Mouse (Mus musculus) mature B cell (primary cell): ENCODE data around the gene Msx3.

Experiments
- in situ Hi-C: fragments of 300-500 bp; cut with MboI; formaldehyde crosslinking; loops from 2 replicates; pipeline ENCODE4 v1.14.3; 2019

Msx3 gene

DNA sequence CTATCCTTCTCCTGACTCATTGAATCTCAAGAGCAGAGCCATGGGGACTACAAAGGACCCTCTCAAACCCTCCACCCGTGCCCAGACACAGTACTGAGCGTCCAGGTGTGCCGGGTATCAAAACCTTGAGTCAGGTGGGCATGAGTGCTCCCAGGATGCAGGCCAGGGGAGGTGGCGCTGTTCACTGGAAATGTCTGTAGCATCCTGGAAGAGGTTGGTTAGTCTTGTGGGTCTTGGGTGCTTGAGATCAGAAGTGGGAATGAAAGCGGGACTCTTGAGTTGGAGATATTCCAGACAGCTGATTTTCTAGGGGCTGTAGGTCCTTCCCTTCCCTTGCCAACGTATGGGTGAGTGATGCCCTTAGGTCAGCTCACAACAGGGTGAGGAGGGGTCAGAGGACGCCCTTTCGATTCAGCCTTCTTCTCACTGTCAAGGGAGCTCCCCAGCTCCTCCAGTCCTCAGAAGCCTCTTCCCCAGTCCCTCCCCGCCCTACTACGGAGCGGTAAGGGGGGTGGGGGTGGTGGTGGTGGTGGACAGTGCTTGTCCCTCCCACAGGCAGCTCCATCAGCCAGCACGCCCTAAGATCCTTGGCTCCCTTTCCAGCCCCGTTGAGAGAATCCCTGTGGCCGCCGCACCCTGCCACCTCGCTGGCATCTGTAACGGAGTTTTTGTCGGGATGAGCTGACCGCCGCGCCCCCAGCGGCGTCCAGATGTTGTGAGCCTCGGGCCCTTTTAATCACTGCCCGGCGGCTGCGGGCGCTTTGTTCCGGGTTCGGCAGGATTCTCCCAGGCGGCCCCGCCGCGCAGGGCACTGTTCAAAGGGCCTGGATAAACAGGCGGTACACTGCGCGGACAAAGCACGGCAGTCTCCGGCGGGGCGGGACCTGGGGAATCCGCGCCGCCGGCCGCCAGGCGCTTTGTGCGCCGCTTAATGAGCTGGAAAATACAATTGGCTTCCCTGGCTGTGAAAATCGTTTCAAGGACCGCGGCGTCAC lies 8.8 kb upstream of the Msx3 start:
- in situ Hi-C loops: no loop called here

DNA sequence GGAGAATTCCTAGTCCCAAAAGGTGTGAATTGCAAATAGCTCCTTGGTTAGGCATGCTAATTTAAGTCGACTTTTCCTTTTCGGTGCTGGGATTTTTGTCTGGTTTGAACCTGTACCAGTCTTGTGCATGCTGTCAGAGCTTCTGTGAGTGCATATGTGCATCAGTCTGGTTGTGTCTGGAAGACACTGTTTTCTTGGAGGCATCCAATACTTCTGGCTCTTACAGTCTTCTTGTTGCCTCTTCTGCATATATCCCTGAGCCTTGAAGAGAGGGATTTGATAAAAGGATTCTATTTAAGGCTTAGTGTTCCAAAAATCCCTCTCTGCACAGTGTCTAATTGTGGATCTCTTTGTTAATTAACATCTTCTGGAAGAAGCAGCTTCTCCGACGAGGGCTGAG lies 5.2 kb upstream of the Msx3 start:
- in situ Hi-C loops: no loop called here

DNA sequence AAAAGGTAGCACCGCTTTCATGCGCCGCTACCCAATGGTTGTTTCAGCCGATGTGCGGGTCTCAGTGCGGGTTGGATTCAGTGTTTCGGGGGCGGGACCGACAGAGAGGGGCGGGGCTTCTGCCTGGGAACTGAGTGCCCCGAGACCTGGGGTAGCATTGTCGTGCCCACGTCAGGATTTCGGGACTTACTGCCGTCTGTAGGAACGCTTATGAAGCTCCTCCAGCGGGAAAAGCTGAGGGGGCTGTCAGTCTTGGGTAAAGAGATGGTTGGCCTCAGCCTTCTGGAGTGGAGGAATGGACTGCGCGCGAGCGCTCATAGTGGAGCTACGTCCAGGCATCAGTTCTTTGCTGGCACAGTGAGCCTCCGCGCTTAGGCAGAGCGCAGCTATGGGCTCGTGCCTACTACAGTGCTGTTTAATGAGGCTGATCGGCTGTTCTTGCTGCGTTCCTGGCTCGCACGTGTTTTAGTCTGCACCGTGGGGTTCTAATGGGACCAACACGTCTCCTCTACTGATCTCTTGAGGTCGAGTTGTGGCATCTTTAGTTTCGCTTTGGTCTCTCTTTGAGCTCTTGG lies 313 bp upstream of the Msx3 start:
- in situ Hi-C loops: no loop called here

DNA sequence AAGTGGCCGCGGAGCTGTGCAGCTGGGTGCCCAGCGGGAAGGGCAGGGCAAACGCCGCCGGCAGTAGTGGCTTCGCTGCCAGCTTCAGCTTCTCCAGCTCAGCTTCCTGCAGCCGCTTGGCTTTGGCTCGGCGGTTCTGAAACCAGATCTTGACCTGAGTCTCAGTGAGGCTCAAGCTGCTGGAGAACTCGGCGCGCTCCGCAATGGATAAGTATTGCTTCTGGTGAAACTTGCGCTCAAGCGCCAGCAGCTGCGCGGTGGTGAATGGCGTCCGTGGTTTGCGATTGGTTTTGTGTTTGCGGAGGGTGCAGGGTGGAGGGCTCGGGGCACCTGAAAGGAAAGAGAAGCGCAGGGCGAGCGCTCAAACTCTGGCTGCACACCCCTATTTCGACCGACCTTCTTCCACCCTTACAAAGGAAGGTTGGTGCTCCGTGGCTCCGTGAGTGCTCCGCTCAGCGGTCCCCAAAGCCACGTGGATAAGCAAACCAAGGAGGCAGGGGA lies 1.0 kb downstream of the Msx3 start:
- in situ Hi-C loops: no loop called here

DNA sequence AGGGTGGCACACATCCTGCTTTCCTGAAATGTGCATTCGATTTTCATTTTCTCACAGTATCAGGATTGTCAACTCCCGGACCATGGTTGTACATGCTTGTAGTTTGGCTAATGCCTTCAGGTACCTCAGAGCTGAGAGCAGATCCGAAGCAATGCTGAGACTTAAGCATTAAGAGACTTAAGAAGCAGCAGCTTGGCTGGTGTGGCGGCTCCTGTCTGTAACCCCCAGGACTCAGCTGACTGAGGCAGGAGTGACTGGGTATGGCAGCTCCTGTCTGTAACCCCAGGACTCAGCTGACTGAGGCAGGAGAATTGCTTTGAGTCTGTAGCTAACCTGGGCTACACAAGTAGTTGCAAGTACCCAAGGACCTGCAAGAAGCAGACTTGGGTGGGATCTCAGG lies 3.3 kb downstream of the Msx3 start:
- in situ Hi-C loops: no loop called here

DNA sequence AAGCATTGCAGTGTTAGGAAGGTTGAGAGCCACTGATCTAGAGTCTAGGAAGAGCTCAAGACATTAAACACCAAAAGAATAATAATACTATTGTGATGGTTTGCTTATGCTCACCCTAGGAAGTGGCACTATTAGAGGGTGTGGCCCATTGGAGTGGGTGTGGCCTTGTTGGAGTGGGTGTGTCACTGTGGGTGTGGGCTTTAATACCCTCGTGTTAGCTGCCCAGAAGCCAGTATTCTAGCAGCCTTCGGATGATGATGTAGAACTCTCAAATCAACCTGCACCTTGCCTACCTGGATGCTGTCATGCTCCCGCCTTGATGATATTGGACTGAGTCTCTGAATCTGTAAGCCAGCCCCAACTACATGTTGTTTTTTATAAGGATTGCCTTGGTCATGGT lies 6.2 kb downstream of the Msx3 start:
- in situ Hi-C loops: no loop called here

DNA sequence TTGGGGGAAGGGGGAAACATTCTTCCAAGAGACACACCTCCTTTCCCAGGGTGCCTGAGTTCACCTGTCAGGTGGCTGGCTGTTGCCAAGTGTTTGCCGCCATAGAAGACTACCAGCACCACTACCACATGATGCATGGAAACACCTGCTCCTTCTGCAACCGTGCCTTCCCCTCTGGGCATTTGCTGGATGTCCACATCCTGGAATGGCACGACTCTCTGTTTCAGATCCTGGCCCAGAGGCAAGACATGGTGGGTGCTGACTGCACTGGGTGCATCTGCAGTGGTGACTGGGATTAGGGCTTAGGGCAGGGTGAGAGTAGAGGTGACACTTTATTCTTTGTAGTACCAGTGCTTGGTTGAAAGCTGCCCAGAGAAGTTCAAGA lies 11.7 kb downstream of the Msx3 start:
- in situ Hi-C loops: no loop called here

DNA sequence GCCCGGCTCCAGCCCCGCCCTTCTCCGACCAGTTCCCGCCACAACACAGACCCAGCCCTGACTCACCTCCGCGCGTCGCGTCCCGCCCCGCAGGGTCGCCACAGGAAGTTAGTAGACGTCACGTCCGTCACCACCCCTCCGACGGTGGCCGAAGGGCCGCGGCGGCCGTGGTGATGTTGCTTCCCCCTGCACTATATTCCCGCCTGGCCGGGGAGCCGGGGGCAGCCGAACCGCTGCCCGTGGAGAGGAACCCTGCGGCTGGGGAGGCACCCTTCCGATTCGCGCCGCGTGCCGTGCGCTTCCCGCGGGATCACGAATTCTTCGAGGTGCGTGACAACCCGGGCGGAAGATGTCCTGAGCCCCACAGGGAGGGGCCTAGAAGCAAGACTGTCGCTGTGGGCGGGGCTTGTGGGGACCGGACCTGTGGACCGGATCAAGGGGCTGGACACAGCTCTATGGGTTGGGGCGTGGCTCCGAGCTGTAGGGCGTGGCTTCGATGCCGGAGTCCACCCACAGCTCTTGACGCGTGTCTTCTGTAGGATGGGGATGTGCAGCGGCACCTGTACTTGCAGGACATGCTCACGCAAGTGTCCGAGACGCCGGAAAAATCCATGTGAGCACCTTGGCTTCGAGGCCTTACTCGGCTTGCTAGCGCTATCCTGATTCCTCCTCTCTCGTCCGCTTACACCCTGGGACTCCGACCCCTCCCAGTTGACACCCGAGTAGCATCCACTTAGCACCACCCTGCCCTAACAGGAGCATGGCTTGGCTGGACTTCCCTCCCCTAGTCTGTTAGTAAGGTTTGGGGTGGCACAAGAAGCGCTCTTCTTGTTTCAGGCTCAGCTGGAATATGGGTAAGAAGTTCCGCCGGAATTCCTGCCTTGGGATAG lies 12.4 kb downstream of the Msx3 start, which contains the start of the genes Zfp511 and Tubgcp2:
TSS of gene Zfp511 (plus strand) at position 111 of the 890 bp plus-strand sequence.
TSS of gene Tubgcp2 (minus strand) at position 389 of the 890 bp plus-strand sequence.
- in situ Hi-C loops: no loop called here

DNA sequence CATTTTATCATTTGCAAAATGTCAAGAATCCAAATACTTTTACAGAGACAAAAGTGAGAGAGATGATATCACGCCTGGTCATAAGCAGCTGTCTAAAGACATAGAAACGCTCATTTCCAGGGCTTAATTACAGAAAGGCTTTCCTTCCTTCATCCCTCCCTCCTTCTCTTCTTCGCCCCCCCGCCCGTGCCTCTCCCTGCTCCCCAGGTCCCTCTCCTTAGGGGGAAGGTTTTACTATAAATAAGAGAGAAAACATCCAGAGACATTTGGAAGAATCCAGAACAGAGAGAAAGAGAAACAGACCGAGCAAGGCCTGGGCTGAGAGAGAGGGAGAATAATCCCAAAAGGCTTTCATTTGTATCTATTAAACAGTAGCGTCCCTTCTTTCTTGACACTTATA lies 13.4 kb downstream of the Msx3 start:
- in situ Hi-C loops: no loop called here

DNA sequence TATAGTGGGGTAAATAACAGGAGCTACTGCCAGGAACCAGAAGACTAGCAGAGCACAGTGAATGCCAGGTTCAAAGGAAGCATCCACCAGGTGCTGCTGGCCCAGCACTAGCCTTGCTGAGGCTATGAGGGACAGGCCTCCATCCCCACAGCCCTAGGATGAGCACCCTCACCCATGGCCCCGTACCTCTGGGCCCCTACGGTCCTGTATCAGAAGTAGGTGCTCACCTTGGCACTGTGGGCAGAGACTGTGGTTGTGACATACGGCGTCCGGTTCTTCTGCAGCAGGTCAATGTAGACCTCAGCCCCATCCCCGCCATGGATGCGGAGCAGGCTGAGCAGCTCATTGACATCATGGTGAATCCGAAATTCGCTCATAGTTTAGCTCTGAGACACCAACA lies 15.5 kb downstream of the Msx3 start:
- in situ Hi-C loops: no loop called here

DNA sequence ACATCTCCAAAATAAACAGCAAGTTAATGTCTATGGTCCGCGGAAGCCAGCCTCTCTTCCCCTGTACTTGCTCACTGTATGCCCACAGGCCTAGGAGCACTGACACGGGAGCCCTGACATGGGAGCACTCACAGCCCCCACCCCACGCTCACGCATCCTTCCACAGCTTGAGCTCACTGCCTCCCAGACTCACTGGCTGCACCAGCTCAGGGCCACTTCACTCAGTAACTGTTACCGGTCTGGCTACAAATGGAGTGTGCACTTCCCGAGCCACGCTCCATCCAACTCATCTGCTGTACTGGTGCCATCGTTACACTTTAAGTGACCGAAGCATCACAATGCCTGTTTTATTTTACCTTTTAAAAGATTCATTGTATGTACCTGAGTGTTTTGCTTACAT lies 16.5 kb downstream of the Msx3 start:
- in situ Hi-C loops: no loop called here

DNA sequence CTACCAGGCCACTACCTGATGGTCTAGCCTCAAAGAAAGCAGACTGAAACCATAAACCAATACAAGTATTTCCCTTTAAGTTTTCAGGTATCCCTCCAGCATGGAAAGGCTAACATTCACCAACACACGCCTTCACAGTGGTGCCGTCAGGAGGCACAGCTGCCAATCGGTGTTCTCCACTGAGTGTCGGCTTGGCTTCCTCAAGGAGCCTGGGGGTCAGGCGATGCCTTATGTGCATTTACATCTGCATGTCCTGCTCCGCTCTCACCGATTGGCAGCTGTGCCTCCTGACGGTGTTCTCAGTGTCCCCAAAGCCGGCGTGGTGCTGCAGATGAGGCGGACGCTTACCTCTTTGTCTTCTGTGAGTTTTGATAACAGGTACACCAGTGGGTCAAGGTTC lies 17.1 kb downstream of the Msx3 start:
- in situ Hi-C loops: no loop called here

DNA sequence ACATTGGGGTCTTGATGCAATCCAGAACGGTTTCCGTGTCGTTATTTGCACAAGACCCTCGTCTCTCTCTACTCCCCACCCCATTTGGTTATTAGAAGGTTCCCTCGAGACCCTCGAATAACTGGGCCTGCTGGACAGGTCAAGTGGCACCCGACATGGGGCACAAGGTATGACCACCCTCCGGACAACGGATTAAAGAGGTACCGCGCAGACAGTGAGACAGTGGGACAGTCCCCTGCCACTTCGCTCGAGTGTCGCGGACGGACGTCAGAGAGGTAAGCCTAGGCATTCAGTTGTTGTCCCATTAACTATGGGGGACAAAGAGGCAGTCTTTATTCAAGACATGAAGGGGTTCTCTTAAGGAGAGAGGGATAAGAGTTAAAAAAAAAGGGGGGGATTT lies 37.6 kb downstream of the Msx3 start:
- in situ Hi-C loops: no loop called here

DNA sequence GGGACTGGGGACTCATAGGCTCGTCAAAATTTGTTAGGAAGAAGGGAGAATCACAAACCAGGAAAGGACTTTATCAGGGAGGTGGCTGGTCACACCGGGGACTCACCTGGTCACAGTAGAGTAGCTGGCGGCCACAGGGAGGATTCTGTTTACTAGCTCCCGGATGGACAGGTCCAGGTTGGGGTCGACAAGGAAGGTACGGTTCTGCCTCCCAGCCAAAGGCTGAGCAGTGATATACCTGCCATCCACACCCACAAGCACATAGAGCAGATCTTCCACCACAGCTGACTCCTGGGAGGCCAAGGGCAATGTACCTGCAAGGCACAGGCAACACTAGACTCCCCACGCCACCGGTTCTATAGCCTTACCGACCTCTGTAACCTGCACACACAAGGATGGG lies 41.1 kb downstream of the Msx3 start:
- in situ Hi-C loops: no loop called here

DNA sequence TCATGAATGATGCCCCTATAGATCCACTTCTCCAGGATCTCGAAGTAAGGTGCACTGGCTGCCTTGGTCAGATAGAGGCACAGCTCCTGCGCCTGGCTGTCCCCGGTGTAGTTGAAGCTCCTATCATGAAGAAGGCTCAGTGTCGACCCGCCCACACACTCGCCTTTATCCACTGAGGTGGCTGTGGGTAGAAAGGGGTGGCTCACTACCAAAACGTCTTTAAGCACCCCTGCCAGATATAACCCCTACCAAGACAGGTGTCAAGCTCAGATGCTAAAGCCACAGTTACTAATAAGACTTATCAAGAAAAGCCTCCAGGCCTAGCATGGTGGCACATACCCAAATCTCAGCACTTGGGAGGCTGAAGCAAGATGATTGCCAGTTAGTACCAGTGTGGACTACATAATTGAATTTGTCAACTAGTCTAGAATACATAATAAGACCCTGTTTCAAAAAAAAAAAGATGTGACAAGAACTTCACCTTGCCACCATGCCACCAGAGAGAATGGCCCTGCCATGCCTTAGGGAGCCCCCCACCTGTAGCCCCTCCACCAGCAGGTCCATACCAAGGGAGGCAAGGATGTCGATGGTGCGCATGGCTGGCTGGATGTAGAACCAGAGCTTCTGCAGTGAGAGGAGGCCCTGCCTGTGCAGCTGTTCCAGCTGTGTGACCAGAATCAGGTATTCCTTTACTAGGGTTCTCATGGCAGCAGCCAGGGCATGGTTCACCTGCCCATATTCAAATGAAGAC lies 41.9 kb downstream of the Msx3 start:
- in situ Hi-C loops: no loop called here

DNA sequence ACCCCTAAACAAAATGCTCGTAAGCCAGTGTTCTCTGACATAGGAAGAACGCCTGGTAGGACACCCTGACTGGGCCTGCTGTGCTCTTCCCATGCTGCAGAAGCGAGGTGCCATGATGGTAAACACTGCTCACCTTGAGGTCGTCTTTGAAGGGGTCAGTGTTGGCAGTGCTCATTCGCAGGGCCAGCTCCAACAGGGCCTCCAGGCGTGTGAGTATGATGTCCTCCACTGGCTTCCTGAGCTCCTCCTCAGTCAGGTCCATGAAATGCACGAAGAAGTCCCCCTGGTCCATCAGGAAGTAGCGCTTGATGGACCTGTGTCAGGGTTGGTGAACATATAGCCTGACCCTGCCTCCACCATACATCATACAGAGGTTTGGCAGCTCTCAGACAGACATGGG lies 44.2 kb downstream of the Msx3 start:
- in situ Hi-C loops: no loop called here

DNA sequence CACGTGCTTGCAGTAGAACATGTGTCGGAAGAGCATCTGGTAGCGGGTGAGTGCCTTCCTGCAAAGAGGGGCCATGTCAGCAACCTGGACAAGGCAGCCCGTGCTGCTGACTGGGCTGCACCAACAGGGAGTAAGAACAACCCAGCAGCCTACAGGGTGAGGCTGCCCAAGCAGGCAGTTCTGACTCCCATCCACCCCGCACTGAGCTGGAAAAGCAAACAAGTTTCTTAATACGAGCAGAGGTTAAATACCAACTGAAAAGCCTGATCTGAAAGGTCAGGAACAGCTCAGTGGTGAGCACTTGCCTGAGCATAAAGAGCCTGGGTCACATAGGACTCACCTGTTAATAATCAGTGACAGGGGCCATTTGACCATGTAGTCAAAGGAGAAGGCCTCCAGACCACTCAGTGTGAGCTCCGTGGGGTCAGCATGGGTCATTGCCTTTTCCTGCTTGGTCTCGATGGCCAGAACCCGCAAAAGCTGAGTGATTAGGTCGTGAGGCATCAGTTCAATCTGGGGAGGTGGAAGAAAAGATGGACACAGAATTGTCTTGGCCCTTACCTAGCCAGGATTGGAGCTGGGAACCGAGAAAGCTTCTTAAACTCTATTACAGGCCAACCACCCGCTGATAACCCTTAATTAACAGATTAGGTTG lies 47.7 kb downstream of the Msx3 start:
- in situ Hi-C loops: no loop called here

DNA sequence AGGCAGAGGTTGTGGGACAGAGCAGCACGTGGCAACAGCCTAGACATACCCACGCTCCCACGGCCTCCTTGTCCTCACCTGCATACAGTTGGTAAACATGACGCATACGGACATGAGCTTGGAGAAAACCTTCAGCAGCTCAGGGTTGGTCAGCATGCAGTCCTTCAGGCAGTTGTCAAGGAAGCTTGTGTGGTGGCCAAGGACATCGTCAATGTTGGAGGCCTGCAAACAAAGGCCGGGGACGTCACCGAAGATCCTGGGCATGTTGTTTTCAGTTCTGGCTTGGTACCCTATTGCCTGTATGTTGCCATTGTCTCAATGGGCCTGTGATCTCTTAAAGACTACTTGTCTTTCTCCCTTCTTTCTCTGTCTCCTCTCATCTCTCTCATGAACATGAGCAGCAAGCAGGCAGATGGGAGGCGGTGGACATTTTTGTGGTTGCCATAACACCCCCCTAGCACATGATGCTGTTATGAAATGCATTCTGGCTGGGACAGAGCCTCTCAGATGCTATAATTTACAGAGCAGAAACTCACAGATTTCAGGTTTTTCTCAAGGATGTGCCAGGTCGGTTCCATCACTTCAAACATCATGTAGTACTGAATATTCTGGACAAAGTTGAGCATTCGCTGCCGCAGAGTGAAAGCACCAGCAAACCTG lies 50.1 kb downstream of the Msx3 start:
- in situ Hi-C loops: no loop called here
